Mouse (Mus musculus): Measurements from ENCODE around the gene Tctex1d4. TPM values are rescaled to one million over a fixed set of nuclear protein-coding genes. Genes with fewer than 3 reads are reported as not detected.
A peak's percentile ranks its signal among the peaks of the same experiment; 100 is the strongest.

Gene Tctex1d4
- polyA plus RNA-seq, 1 experiment from 2014 or later = not detected

- DNase-seq (ENCODE audit: low spot score, missing footprints) (peak; percentile 81), ATAC-seq (ENCODE audit: low FRiP score) (no peak)
- H3K36me3 ChIP-seq (ENCODE audit: control insufficient read depth, insufficient read depth, low read length) = no peaks in the 10 kb centered on the region; the same call in 1 of the 2 replicates
- WGBS = 74% methylated on average over 14 of the region's 14 CpGs
- H3K9me3 ChIP-seq (ENCODE audit: control insufficient read depth, low read length) = no peaks in the 10 kb centered on the region
- peak overlapping the region; percentile 41 for H3K9ac ChIP-seq (ENCODE audit: low read length)
- H3K4me2 ChIP-seq = peak overlapping the region; percentile 6; the same call in 1 of the 2 replicates
- no peaks in the 10 kb centered on the region for H3K27me3 ChIP-seq (ENCODE audit: control insufficient read depth, insufficient read depth, low read length)
- H3K4me3 ChIP-seq (ENCODE audit: low read depth, low read length) = no peak overlapping the region
- peaks cover 20% of the 10 kb centered on the region for H3K4me1 ChIP-seq (ENCODE audit: control insufficient read depth, insufficient read depth, low read length)
- H3K27ac ChIP-seq (ENCODE audit: low read depth, low read length) = peak overlapping the region; percentile 73
Measured at GRCm38 (mm10) chr4:117124518-117125347, 1.9 kb upstream of the Tctex1d4 start.

GRCm38 (mm10) chr4:117125348-117125909, 1.2 kb upstream of the Tctex1d4 start, which contains the start of gene Btbd19:
Btbd19 (minus strand) TSS chr4:117125725.
- Histone ChIP-seq H3K27me3 (ENCODE audit: control insufficient read depth, insufficient read depth, low read length) (0 out of 2 replicates have a peak, but pooled peaks cover under 1% of the 10 kb centered on the region), H3K4me2 (peak within 1 kb of the TSS; percentile 6), H3K27ac (ENCODE audit: low read depth, low read length) (peak within 1 kb of the TSS; percentile 73), H3K4me3 (ENCODE audit: low read depth, low read length) (no peak within 1 kb of the TSS), H3K9me3 (ENCODE audit: control insufficient read depth, low read length) (no peaks in the 10 kb centered on the region), H3K4me1 (ENCODE audit: control insufficient read depth, insufficient read depth, low read length) (peaks cover 18% of the 10 kb centered on the region), H3K36me3 (ENCODE audit: control insufficient read depth, insufficient read depth, low read length) (no peaks in the 10 kb centered on the region; the same call in 1 of the 2 replicates), H3K9ac (ENCODE audit: low read length) (peak within 1 kb of the TSS; percentile 41)
- ATAC-seq (ENCODE audit: low FRiP score) = peak; percentile 59
- 22% methylated on average over 8 of the region's 8 CpGs for WGBS
- no peak for DNase-seq (ENCODE audit: low spot score, missing footprints)

GRCm38 (mm10) chr4:117125910-117126674, 502 bp upstream of the Tctex1d4 start:
- peak; percentile 33 for ATAC-seq (ENCODE audit: low FRiP score)
- H3K9ac ChIP-seq (ENCODE audit: low read length) = peak overlapping the region; percentile 41
- H3K27ac ChIP-seq (ENCODE audit: low read depth, low read length) = peak overlapping the region; percentile 73
- no peak overlapping the region for H3K4me3 ChIP-seq (ENCODE audit: low read depth, low read length)
- H3K27me3 ChIP-seq (ENCODE audit: control insufficient read depth, insufficient read depth, low read length) = 0 out of 2 replicates have a peak, but pooled peaks cover 3% of the 10 kb centered on the region
- no peaks in the 10 kb centered on the region; the same call in 1 of the 2 replicates for H3K36me3 ChIP-seq (ENCODE audit: control insufficient read depth, insufficient read depth, low read length)
- H3K9me3 ChIP-seq (ENCODE audit: control insufficient read depth, low read length) = no peaks in the 10 kb centered on the region
- 42% methylated on average over 15 of the region's 15 CpGs for WGBS
- peak; percentile 94 for DNase-seq (ENCODE audit: low spot score, missing footprints)
- peaks cover 24% of the 10 kb centered on the region for H3K4me1 ChIP-seq (ENCODE audit: control insufficient read depth, insufficient read depth, low read length)
- H3K4me2 ChIP-seq = no peak overlapping the region

- H3K9ac ChIP-seq (ENCODE audit: low read length) = no peak overlapping the region
- H3K4me3 ChIP-seq (ENCODE audit: low read depth, low read length) = no peak overlapping the region
- peak; percentile 81 for DNase-seq (ENCODE audit: low spot score, missing footprints)
- H3K4me2 ChIP-seq = no peak overlapping the region
- 0 out of 2 replicates have a peak, but pooled peaks cover 3% of the 10 kb centered on the region for H3K27me3 ChIP-seq (ENCODE audit: control insufficient read depth, insufficient read depth, low read length)
- no peaks in the 10 kb centered on the region for H3K9me3 ChIP-seq (ENCODE audit: control insufficient read depth, low read length)
- peaks cover 40% of the 10 kb centered on the region for H3K4me1 ChIP-seq (ENCODE audit: control insufficient read depth, insufficient read depth, low read length)
- H3K27ac ChIP-seq (ENCODE audit: low read depth, low read length) = no peak overlapping the region
- WGBS = 92% methylated on average over 33 of the region's 33 CpGs
- ATAC-seq (ENCODE audit: low FRiP score) = no peak
- H3K36me3 ChIP-seq (ENCODE audit: control insufficient read depth, insufficient read depth, low read length) = no peaks in the 10 kb centered on the region; the same call in 1 of the 2 replicates
Measured at GRCm38 (mm10) chr4:117127991-117128686, 1.5 kb downstream of the Tctex1d4 start.

GRCm38 (mm10) chr4:117130790-117131189, 4.2 kb downstream of the Tctex1d4 start:
- Histone ChIP-seq H3K36me3 (ENCODE audit: control insufficient read depth, insufficient read depth, low read length) (no peaks in the 10 kb centered on the region; the same call in 1 of the 2 replicates), H3K4me3 (ENCODE audit: low read depth, low read length) (no peak overlapping the region), H3K9ac (ENCODE audit: low read length) (0 out of 2 replicates have a peak overlapping the region, but pooled peaks have one; percentile 0)

GRCm38 (mm10) chr4:117131198-117131597, 4.6 kb downstream of the Tctex1d4 start:
- H3K4me1 ChIP-seq (ENCODE audit: control insufficient read depth, insufficient read depth, low read length) = peaks cover 34% of the 10 kb centered on the region
- WGBS = 59% methylated on average over 6 of the region's 6 CpGs

More at GRCm38 (mm10) chr4:117130790-117131189, 4.2 kb downstream of the Tctex1d4 start:
- DNase-seq (ENCODE audit: low spot score, missing footprints) (no peak), ATAC-seq (ENCODE audit: low FRiP score) (no peak)
- peak overlapping the region; percentile 52 for H3K27ac ChIP-seq (ENCODE audit: low read depth, low read length)
- H3K4me1 ChIP-seq (ENCODE audit: control insufficient read depth, insufficient read depth, low read length) = peaks cover 36% of the 10 kb centered on the region
- H3K9me3 ChIP-seq (ENCODE audit: control insufficient read depth, low read length) = no peaks in the 10 kb centered on the region
- WGBS = 56% methylated on average over 6 of the region's 6 CpGs
- peak overlapping the region; percentile 72; the same call in 1 of the 2 replicates for H3K4me2 ChIP-seq
- H3K27me3 ChIP-seq (ENCODE audit: control insufficient read depth, insufficient read depth, low read length) = 0 out of 2 replicates have a peak, but pooled peaks cover 3% of the 10 kb centered on the region

GRCm38 (mm10) chr4:117131890-117132793, 5.5 kb downstream of the Tctex1d4 start:
- no peaks in the 10 kb centered on the region for H3K9me3 ChIP-seq (ENCODE audit: control insufficient read depth, low read length)
- ATAC-seq (ENCODE audit: low FRiP score) = peak; percentile 79
- WGBS = 5% methylated on average over 7 of the region's 7 CpGs
- H3K27me3 ChIP-seq (ENCODE audit: control insufficient read depth, insufficient read depth, low read length) = peaks cover 3% of the 10 kb centered on the region; the same call in 1 of the 2 replicates
- peaks cover 34% of the 10 kb centered on the region for H3K4me1 ChIP-seq (ENCODE audit: control insufficient read depth, insufficient read depth, low read length)
- DNase-seq (ENCODE audit: low spot score, missing footprints) = peak; percentile 95
- peak overlapping the region; percentile 57 for H3K27ac ChIP-seq (ENCODE audit: low read depth, low read length)
- H3K4me2 ChIP-seq = peak overlapping the region; percentile 72
- H3K36me3 ChIP-seq (ENCODE audit: control insufficient read depth, insufficient read depth, low read length) = no peaks in the 10 kb centered on the region; the same call in 1 of the 2 replicates
- peak overlapping the region; percentile 90 for H3K4me3 ChIP-seq (ENCODE audit: low read depth, low read length)
- peak overlapping the region; percentile 80 for H3K9ac ChIP-seq (ENCODE audit: low read length)

More at GRCm38 (mm10) chr4:117131198-117131597, 4.6 kb downstream of the Tctex1d4 start:
- ATAC-seq (ENCODE audit: low FRiP score) (no peak), DNase-seq (ENCODE audit: low spot score, missing footprints) (peak; percentile 88)
- Histone ChIP-seq H3K36me3 (ENCODE audit: control insufficient read depth, insufficient read depth, low read length) (no peaks in the 10 kb centered on the region; the same call in 1 of the 2 replicates), H3K4me2 (peak overlapping the region; percentile 72), H3K27ac (ENCODE audit: low read depth, low read length) (peak overlapping the region; percentile 52), H3K9me3 (ENCODE audit: control insufficient read depth, low read length) (no peaks in the 10 kb centered on the region), H3K9ac (ENCODE audit: low read length) (0 out of 2 replicates have a peak overlapping the region, but pooled peaks have one; percentile 0), H3K4me3 (ENCODE audit: low read depth, low read length) (peak overlapping the region; percentile 11; the same call in 1 of the 2 replicates), H3K27me3 (ENCODE audit: control insufficient read depth, insufficient read depth, low read length) (peaks cover 3% of the 10 kb centered on the region; the same call in 1 of the 2 replicates)
